Mouse (Mus musculus) embryonic fibroblast, embryonic 13.5 days (primary cell): ENCODE data around the gene Hyou1.

ENCODE experiments used
- CTCF ChIP-seq: IDR thresholded peaks from 2 replicates; pipeline ENCODE4 v1.5.1; 2011; ENCODE audit warnings: mild to moderate bottlenecking, control low read depth, low read length, moderate library complexity, borderline replicate concordance; ENCODE audit not compliant: insufficient read depth
- POLR2A ChIP-seq: IDR thresholded peaks from 2 replicates; pipeline ENCODE4 v1.6.1; 2011; ENCODE audit warnings: low read depth, mild to moderate bottlenecking, control low read depth, low read length, moderate library complexity

GRCm38 (mm10) chr9:44338574-44338973 lies 40.7 kb upstream of the Hyou1 start:
- no peak for TF ChIP-seq POLR2A
- no peak for TF ChIP-seq CTCF
